8 mouse cellular contexts compared by ENCODE assay signal in the genomic region with DNA sequence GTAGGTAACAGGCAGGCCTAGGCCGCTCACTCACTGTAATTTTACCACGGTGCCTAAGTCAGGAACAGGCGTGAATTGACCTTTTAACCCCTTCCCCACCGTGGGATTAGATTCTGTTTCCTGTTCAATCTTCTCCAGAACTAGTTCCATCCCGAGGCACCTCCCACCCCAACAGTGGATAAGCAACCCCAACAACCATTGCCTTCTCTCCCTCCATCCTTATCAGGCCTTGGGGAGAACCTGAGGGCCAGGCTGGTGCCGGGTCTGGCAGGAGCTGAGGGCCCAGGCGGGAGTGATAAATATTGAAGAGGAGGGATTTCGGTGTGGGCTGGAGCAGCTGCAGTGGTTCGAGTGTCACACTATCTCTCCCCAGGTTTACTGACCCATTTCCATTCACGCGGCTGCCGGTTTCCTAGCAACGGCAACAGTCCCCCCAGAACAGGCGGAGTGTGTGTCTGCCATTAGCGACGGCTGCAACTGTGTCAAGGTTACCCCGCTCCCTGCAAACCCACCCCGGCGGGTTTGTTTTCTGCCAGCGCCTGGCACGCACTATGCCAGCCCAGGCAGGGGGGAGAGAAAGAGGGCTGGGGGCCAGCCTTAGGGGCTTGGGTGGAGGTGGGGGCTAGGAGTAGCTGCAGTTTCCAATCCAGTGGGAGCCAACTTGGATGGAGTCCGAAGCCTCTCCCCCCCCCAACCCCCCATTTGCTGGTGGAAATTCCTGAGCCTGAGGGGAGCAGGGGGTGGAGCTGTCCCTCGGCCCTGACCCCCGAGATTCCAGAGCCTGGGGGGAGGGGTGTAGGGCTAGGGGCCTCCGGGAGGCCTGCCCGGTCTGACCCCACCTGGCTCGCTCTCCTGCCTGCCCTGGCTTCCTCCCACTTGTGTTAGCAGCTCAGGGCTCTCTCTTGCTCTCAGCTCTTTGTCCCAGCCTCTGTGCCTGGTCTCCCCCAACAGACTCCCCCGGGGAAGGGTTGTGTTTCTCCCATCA. TPM values are rescaled to one million over a fixed set of nuclear protein-coding genes. Genes with fewer than 3 reads are reported as not detected.
DNase-seq lines count a peak whose midpoint lies in the region; ATAC-seq lines count a peak whose summit lies in the region.

No protein-coding gene starts in this region.

- peak overlapping the region; percentile 30 for H3K4me3 ChIP-seq in heart, embryonic 15.5 days
- H3K4me3 ChIP-seq in limb, embryonic 11.5 days (ENCODE audit: low read depth, low read length), result peak overlapping the region; percentile 20
- 0 out of 2 replicates have a peak overlapping the region, but pooled peaks have one; percentile 9 for H3K4me3 ChIP-seq in neural tube, embryonic 12.5 days

- peaks cover 93% of the 10 kb centered on the region for H3K4me1 ChIP-seq in heart, embryonic 15.5 days (replicated peaks)
- H3K4me1 ChIP-seq in limb, embryonic 11.5 days (ENCODE audit: control insufficient read depth, insufficient read depth, low read length), result peaks cover 92% of the 10 kb centered on the region
- peaks cover 99% of the 10 kb centered on the region for H3K4me1 ChIP-seq in neural tube, embryonic 12.5 days

- no peaks in the 10 kb centered on the region for H3K9me3 ChIP-seq in heart, embryonic 15.5 days (replicated peaks)
- no peaks in the 10 kb centered on the region for H3K9me3 ChIP-seq in limb, embryonic 11.5 days (ENCODE audit: control insufficient read depth, low read length)
- no peaks in the 10 kb centered on the region for H3K9me3 ChIP-seq in neural tube, embryonic 12.5 days

- H3K36me3 ChIP-seq in heart, embryonic 15.5 days, result no peaks in the 10 kb centered on the region
- no peaks in the 10 kb centered on the region for H3K36me3 ChIP-seq in limb, embryonic 11.5 days (ENCODE audit: control insufficient read depth, insufficient read depth, low read length)
- H3K36me3 ChIP-seq in neural tube, embryonic 12.5 days, result no peaks in the 10 kb centered on the region

- WGBS in heart, embryonic 15.5 days, result 10% methylated on average over 28 of the region's 28 CpGs
- WGBS in limb, embryonic 11.5 days, result 3% methylated on average over 28 of the region's 28 CpGs
- 3% methylated on average over 28 of the region's 28 CpGs for WGBS in neural tube, embryonic 12.5 days

- H3K27ac ChIP-seq in heart, embryonic 15.5 days, result peak overlapping the region; percentile 98
- H3K27ac ChIP-seq in limb, embryonic 11.5 days (replicated peaks; ENCODE audit: low read depth, low read length), result peak overlapping the region; percentile 88
- peak overlapping the region; percentile 9; the same call in 1 of the 2 replicates for H3K27ac ChIP-seq in neural tube, embryonic 12.5 days

- H3K9ac ChIP-seq in heart, embryonic 15.5 days, result peak overlapping the region; percentile 42
- peak overlapping the region; percentile 45 for H3K9ac ChIP-seq in limb, embryonic 11.5 days (ENCODE audit: low read length)
- peak overlapping the region; percentile 41 for H3K9ac ChIP-seq in neural tube, embryonic 12.5 days

- DNase-seq in adrenal gland, adult (ENCODE audit: inconsistent age in 2 of 2, low spot score in 1 of 2), result peak; percentile 81 to 89
- no peak for DNase-seq in adrenal gland, adult 18-20 months (ENCODE audit: low spot score in 2 of 2)
- DNase-seq in ovary, postnatal 36 days (ENCODE audit: low spot score), result peak; percentile 77
- no peak for DNase-seq in ovary, postnatal 10 days (ENCODE audit: low spot score)
- DNase-seq in limb, embryonic 11.5 days (ENCODE audit: low spot score), result peak; percentile 72

- ATAC-seq in heart, embryonic 15.5 days (replicated peaks; ENCODE audit: insufficient number of reproducible peaks, insufficient read depth, low FRiP score, low read depth), result no peak; the same call in 1 of the 2 replicates
- ATAC-seq in limb, embryonic 11.5 days (ENCODE audit: insufficient number of reproducible peaks, low FRiP score, low TSS enrichment, low read depth), result 0 out of 2 replicates have a peak, but pooled peaks have one; percentile 26
- peak; percentile 51 for ATAC-seq in neural tube, embryonic 12.5 days (ENCODE audit: low FRiP score, low read depth)
- ATAC-seq in erythroid progenitor cell, adult 5-6 weeks (replicated peaks; ENCODE audit: low FRiP score, poor library complexity, severe bottlenecking), result no peak

- peak overlapping the region; percentile 97 for H3K4me2 ChIP-seq in heart, embryonic 15.5 days
- H3K4me2 ChIP-seq in limb, embryonic 11.5 days (ENCODE audit: low read depth, severe bottlenecking), result peak overlapping the region; percentile 100
- peak overlapping the region; percentile 53 for H3K4me2 ChIP-seq in neural tube, embryonic 12.5 days (replicated peaks)

- no peaks in the 10 kb centered on the region for H3K27me3 ChIP-seq in heart, embryonic 15.5 days
- no peaks in the 10 kb centered on the region for H3K27me3 ChIP-seq in limb, embryonic 11.5 days (ENCODE audit: control insufficient read depth, insufficient read depth, low read length)
- peaks cover 24% of the 10 kb centered on the region for H3K27me3 ChIP-seq in neural tube, embryonic 12.5 days (replicated peaks)

RNA-seq across cellular contexts. Expression of a gene that starts 31.9 kb away (rescaled TPM):
- total RNA-seq in adrenal gland, adult 18-20 months (2021), result 10 to 100 TPM; 72.1 to 86.9 TPM
- polyA plus RNA-seq in heart, embryonic 15.5 days (2015; fragmentation: Nextera tagmentation; extraction: Ambion mirVana), result 6.3 and 8.5 TPM in 2 replicates
- 10.2 and 10.5 TPM in 2 replicates for polyA plus RNA-seq in limb, embryonic 11.5 days (2014; fragmentation: Nextera tagmentation; extraction: Ambion mirVana)
- polyA plus RNA-seq in neural tube, embryonic 12.5 days (2016; fragmentation: Nextera tagmentation; extraction: Ambion mirVana), result 10.5 TPM in 2 replicates
- total RNA-seq in erythroid progenitor cell, adult 5-6 weeks (2015; ENCODE audit: low replicate concordance), result 2.9 TPM in 2 replicates
- 0.26 TPM in 1 of 2 replicates, not detected in the other for total RNA-seq in erythroid progenitor cell, adult 5-6 weeks (2017; ENCODE audit: low replicate concordance)

Comparison
In these comparisons a context has a peak if more than half of its experiments do, and no peak if none do; other contexts are left out.
1. DNase-seq: peak in adrenal gland, adult (2 of 2), ovary, postnatal 36 days (single experiment) and limb, embryonic 11.5 days (single experiment); none in adrenal gland, adult 18-20 months (0 of 2) and ovary, postnatal 10 days (single experiment).
2. ATAC-seq: peak in limb, embryonic 11.5 days (single experiment) and neural tube, embryonic 12.5 days (single experiment); none in heart, embryonic 15.5 days (single experiment) and erythroid progenitor cell, adult 5-6 weeks (single experiment).
3. H3K27ac ChIP-seq: peak in every context shown above with its lines; median percentile 98 in heart, embryonic 15.5 days; 88 in limb, embryonic 11.5 days; 9 in neural tube, embryonic 12.5 days.
4. Peak in every context shown above with its lines, with median percentiles within 50 percentile points of each other: H3K4me2 ChIP-seq, H3K4me3 ChIP-seq and H3K9ac ChIP-seq.